Mouse (Mus musculus) ES-CJ7 (cell line): ENCODE results near the gene Adgrd1.
"Not testable (repeated sequence)": the region's sequence is repeated elsewhere in the genome, so short reads cannot be mapped to it uniquely, and the experiment has no call there.

Experiments used
- DNase-seq: peaks from one replicate; pipeline ENCODE4 v3.0.0; 2011; ENCODE audit warnings: low read depth, low spot score

The Adgrd1 gene

GRCm38 (mm10) chr5:129093158-129093557, 3.4 kb upstream of the Adgrd1 start:
- no peak for DNase-seq

- DNase-seq, result no peak
Observed at GRCm38 (mm10) chr5:129094236-129094635, 2.3 kb upstream of the Adgrd1 start.

GRCm38 (mm10) chr5:129104043-129104442, 7.5 kb downstream of the Adgrd1 start:
- peak; percentile 11 for DNase-seq

- no peak for DNase-seq
Observed at GRCm38 (mm10) chr5:129111729-129112128, 15.2 kb downstream of the Adgrd1 start.

- DNase-seq, result peak; percentile 29
Observed at GRCm38 (mm10) chr5:129113741-129114476, 17.4 kb downstream of the Adgrd1 start.

- peak; percentile 73 for DNase-seq
Observed at GRCm38 (mm10) chr5:129116299-129116698, 19.7 kb downstream of the Adgrd1 start.

- DNase-seq, result no peak
Observed at GRCm38 (mm10) chr5:129117593-129118113, 21.1 kb downstream of the Adgrd1 start.

- DNase-seq, result no peak
Observed at GRCm38 (mm10) chr5:129118523-129118922, 22.0 kb downstream of the Adgrd1 start.

- no peak for DNase-seq
Observed at GRCm38 (mm10) chr5:129119146-129119545, 22.6 kb downstream of the Adgrd1 start.

- no peak for DNase-seq
Observed at GRCm38 (mm10) chr5:129121654-129122285, 25.2 kb downstream of the Adgrd1 start.

GRCm38 (mm10) chr5:129122491-129122890, 25.9 kb downstream of the Adgrd1 start:
- no peak for DNase-seq

- DNase-seq, result no peak
Observed at GRCm38 (mm10) chr5:129124070-129124828, 27.7 kb downstream of the Adgrd1 start.

- not testable (repeated sequence) for DNase-seq
Observed at GRCm38 (mm10) chr5:129128310-129128709, 31.8 kb downstream of the Adgrd1 start.

GRCm38 (mm10) chr5:129130301-129130700, 33.8 kb downstream of the Adgrd1 start:
- no peak for DNase-seq

- DNase-seq, result no peak
Observed at GRCm38 (mm10) chr5:129137405-129137804, 40.9 kb downstream of the Adgrd1 start.

GRCm38 (mm10) chr5:129138576-129138975, 42.0 kb downstream of the Adgrd1 start:
- DNase-seq, result no peak

GRCm38 (mm10) chr5:129142801-129143200, 46.3 kb downstream of the Adgrd1 start:
- DNase-seq, result peak; percentile 80

- DNase-seq, result no peak
Observed at GRCm38 (mm10) chr5:129145307-129145935, 48.9 kb downstream of the Adgrd1 start.

GRCm38 (mm10) chr5:129146892-129147509, 50.5 kb downstream of the Adgrd1 start:
- no peak for DNase-seq

- no peak for DNase-seq
Observed at GRCm38 (mm10) chr5:129148485-129148884, 51.9 kb downstream of the Adgrd1 start.
